10 mouse cellular contexts compared by ENCODE assay signal in genomic region chr14:25492567-25493279, GRCm38 (mm10). TPM values are rescaled to one million over a fixed set of nuclear protein-coding genes. Genes with fewer than 3 reads are reported as not detected.
DNase-seq lines count a peak whose midpoint lies in the region; ATAC-seq and TF ChIP-seq lines count a peak whose summit lies in the region.
"Had no signal": no experiment of that assay in that cellular context is flagged by ENCODE, and none has a peak within 500 bp of the region (broad histone marks: within the 10 kb centered on the region; RNA-seq: fewer than 3 reads in every experiment).

No protein-coding gene starts in this region.

- DNase-seq in heart, adult 11 months = peak; percentile 88
- no peak for DNase-seq in heart, postnatal 36 days
- DNase-seq in hindbrain, embryonic 14.5 days (ENCODE audit: low spot score) = no peak
- DNase-seq in thymus, postnatal 14 days = no peak
- no peak for DNase-seq in kidney, postnatal 4 days
- no peak for DNase-seq in adrenal gland, postnatal 10 days
- DNase-seq: lung, postnatal 14 days had no signal

- peak overlapping the region; percentile 26 for H3K27ac ChIP-seq in bone marrow macrophage, adult 2 months (ENCODE audit: insufficient read depth, low read depth, low read length)
- H3K27ac ChIP-seq in hindbrain, embryonic 14.5 days = peak overlapping the region; percentile 87

- intact Hi-C loops in heart, postnatal 36 days (cut with DNase I) = loop anchor here (2.0 kb wide), 1 partner anchor 18 kb away; no protein-coding TSS in a partner anchor

- TF ChIP-seq CTCF in bone marrow macrophage, adult 2 months (IDR thresholded peaks at IDR 0.05; ENCODE audit: low read depth, low read length) = no peak

- H3K9me3 ChIP-seq in hindbrain, embryonic 14.5 days (ENCODE audit: control insufficient read depth, low read length) = no peaks in the 10 kb centered on the region

- H3K4me2 ChIP-seq in hindbrain, embryonic 14.5 days (replicated peaks) = 0 out of 2 replicates have a peak overlapping the region, but pooled peaks have one; percentile 21

- 65% methylated on average over 11 of the region's 11 CpGs for WGBS in hindbrain, embryonic 14.5 days

- no peaks in the 10 kb centered on the region for H3K27me3 ChIP-seq in hindbrain, embryonic 14.5 days (ENCODE audit: control insufficient read depth, insufficient read depth, low read length)

- ATAC-seq in hindbrain, embryonic 14.5 days (ENCODE audit: low FRiP score) = peak; percentile 15; the same call in 1 of the 2 replicates
- peak; percentile 26; the same call in 1 of the 2 replicates for ATAC-seq in megakaryocyte-erythroid progenitor cell, adult 5-6 weeks (replicated peaks; ENCODE audit: low FRiP score, low TSS enrichment, poor library complexity, severe bottlenecking)

- peaks cover 91% of the 10 kb centered on the region for H3K4me1 ChIP-seq in bone marrow macrophage, adult 2 months (ENCODE audit: control insufficient read depth, insufficient read depth, low read length)
- peaks cover 88% of the 10 kb centered on the region for H3K4me1 ChIP-seq in hindbrain, embryonic 14.5 days (replicated peaks; ENCODE audit: control insufficient read depth, insufficient read depth, low read length)

- no peaks in the 10 kb centered on the region for H3K36me3 ChIP-seq in hindbrain, embryonic 14.5 days (replicated peaks; ENCODE audit: control insufficient read depth, insufficient read depth)

- H3K9ac ChIP-seq in hindbrain, embryonic 14.5 days = peak overlapping the region; percentile 46

- H3K4me3 ChIP-seq in bone marrow macrophage, adult 2 months (ENCODE audit: insufficient read depth, low read length) = no peak overlapping the region
- no peak overlapping the region for H3K4me3 ChIP-seq in hindbrain, embryonic 14.5 days (replicated peaks; ENCODE audit: low read length)
- H3K4me3 ChIP-seq: erythroblast, embryonic 14.5 days had no signal

- no peak for TF ChIP-seq POLR2A in bone marrow macrophage, adult 2 months (IDR thresholded peaks at IDR 0.05; ENCODE audit: borderline replicate concordance, low read depth, low read length)

RNA-seq across cellular contexts. Expression of gene Zmiz1, which starts 33.7 kb away (rescaled TPM):
- 10 to 100 TPM; 38.8 to 41.7 TPM for total RNA-seq in heart, postnatal 36 days (2021)
- polyA plus RNA-seq in bone marrow macrophage, adult 2 months (2012; ENCODE audit: insufficient read depth, insufficient read length, missing spikeins) = 78.1 and 99.2 TPM in 2 replicates
- 70.0 and 70.6 TPM in 2 replicates for polyA plus RNA-seq in hindbrain, embryonic 14.5 days (2014; fragmentation: Nextera tagmentation; extraction: Ambion mirVana)
- total RNA-seq in megakaryocyte-erythroid progenitor cell, adult 5-6 weeks (2014; fragmentation: Nextera tagmentation) = 51.3 and 56.9 TPM in 2 replicates
- total RNA-seq in megakaryocyte-erythroid progenitor cell, adult 5-6 weeks (2017) = 6.7 and 12.6 TPM in 2 replicates
- 10 to 100 TPM; 63.8 to 73.3 TPM for total RNA-seq in adrenal gland, postnatal 10 days (2021)
